Mouse (Mus musculus) embryo, embryonic 11 days (tissue): ENCODE results near the gene Jup.
"Not testable (repeated sequence)": the region's sequence is repeated elsewhere in the genome, so short reads cannot be mapped to it uniquely, and the experiment has no call there.

Experiments used
- DNase-seq: peaks from one replicate; pipeline ENCODE4 v3.0.0-alpha.2; 2015

The Jup gene

DNA sequence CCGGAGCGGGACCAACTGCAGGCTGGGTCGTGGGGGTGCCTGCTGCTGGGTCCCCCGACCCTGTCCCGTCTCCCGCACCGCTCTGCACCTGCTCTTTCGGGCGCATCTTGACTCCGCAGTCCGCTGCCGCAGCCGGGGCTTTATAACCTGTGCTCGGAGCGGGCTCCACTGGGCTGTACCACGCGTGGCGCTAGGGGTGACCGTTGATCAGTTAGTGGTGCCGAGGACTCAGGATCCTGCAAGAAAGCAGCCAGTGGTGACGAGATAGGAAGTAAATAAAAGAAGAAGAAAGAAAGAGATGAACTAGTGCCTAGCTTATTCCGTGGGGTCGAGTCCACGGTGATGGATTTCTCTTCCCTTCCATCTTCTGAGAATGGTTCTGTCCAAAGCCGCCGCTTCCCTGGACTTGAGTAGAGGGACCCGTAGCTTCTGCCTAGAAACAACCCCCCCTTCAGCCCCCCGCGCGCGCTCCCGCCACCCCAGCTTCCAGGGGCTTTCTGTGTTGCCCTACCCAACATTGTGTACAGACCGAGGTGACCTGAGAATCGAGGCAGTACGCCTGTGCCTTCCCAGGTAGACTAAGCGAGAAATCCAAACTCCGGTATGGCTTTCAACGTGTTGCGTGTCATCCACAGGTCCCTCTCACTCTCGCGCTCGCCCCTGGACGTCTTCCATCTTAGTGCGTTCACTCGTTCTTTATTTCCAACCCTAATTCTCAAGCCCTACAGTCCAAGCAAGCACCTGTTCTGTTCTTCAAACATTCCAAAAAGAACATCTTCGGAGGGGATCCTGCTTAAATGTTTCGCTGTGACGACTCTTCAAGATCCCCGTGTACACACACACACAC, 41.4 kb downstream of the Jup start, which contains the start of gene Hap1:
Hap1 (minus strand) TSS at position 157 of the 847 bp plus-strand sequence.
- DNase-seq, result peak; percentile 89

DNA sequence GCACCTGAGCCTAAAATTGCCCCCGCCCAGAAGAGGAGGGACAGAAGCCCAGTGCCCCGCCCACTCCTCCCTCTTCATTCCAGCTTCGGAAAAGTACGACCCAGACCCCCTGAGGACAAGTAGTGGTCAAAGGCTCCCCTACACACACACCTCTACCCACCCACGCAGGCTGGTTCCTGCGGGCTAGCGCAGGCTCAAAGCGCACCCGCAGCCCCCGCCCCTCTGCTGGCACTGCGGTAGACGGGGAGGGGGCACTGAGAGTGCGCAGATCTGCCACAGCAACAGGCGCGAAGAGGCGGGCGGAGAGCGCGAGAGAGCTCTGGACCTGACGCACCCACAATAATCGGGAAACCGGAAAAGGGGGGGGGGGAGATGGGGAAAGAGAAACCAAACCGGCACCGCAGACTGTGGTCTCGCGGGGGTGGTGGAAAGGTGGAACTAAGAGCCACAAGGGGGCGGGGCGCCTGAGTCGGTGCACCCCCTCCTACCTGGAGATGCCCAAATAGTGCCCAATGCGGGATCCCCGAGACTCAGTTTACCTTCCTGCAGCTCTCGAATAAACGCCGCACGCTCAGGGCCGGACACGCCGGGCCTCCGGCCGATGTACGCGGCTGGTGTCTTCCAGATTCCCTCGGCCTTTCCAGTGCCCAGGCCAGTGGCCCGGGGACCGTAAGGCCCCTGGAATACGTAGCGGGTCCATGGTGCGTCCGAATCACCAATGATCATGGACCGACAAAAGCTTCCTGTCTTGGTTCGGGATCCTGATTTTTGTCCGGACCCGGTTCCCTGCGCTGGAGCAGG, 42.2 kb downstream of the Jup start:
- peak; percentile 60 for DNase-seq

DNA sequence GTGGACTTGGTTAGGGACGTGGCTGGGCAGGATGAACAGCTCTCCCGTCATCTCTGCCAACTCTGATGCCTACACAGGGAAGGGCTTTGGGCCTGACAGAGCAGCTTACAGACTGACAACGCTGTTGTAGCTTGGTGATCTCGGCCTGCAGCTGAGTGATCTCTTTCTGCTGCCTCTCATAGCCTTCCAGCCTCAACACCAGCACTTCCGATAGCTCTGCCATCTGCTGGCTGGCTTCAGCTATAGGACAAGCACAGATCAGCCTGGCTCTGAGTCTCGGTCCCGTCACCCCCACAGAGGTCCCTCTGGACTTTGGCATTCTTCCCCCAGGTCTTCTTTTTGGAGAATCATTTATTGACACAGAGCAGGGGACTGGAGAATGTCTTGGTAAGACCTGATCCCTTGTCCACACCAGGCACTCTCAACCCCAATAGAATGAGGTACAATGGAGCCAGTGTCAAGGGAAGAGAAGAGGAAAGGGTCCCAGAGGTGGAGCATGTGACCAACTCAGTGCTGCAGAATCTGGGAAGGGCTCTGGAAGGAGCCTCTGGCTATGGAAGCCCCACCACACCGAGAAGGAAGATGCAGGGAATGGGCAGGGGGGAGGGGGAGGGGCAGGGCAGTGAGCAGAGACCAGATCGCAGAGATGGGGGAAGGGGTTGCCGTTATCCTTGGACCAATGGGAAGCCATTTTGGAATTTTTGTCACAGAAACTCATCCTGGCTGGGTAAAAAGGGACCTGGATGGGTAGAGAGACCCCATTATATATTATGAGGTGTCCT, 45.3 kb downstream of the Jup start:
- peak; percentile 56 for DNase-seq

DNA sequence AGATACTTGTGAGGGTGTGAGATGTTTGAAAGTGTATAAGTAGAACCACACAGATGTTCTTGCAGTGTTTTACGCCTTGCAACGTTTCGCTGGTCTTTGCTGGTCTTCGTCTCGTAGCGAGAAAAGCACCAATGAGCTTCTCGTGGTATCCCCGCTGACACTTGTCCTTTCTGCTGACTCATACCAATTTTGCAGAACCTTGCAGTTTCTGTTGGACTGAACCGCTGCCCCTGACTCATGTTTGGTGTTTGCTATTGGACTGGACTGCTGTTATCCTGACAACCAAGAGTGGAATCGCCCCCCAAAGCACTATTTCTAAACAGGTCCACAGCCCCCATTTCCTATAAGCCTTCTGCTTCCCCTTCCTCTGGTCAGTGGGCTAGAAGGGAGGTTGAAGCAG, 53.3 kb downstream of the Jup start:
- no peak for DNase-seq

DNA sequence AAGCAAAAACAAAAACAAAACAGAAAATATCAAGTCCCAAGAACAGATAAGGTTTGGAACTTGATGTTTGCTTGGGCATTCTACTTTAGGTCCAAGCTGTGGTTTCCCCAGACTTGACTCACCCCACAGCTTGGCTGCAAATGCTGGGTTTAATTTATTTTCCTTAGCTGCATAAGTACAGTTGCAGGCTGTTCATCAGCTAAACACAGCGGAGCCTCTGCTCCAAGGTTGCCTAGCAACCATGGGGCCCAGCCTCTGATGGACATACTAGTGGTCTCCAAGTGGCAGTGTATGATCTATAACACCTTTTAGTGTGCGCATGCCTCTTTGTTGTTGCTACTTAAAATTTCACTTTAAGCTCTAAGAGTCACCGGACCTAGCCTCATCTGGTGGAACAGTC, 61.8 kb downstream of the Jup start:
- DNase-seq, result peak; percentile 66

DNA sequence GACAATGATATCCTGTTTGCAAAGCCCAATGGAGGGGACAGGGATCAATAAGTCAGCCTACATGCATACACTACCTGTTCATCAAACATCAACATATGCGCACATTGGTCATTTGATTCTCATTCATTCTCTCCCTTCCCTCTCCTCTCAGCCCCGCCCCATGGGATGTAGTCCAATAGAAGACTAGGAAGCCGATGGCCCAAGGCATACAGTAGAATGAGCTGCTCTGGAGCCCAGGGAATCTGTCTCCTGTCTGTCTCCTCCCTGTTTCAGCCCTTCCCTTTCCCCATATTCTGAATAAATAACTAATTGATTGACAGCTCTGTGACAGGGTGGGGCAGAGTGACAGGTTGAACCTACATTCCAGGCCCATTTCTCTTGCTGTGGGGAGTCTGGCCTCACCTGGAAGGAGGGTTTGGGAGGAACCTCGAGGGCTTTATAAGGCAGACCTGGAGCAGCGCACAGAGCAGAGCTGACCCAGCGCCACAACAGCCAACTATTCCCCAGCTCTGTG, 63.6 kb downstream of the Jup start, which contains the start of gene Gast:
Gast (plus strand) TSS at position 464 of the 514 bp plus-strand sequence.
- no peak for DNase-seq

DNA sequence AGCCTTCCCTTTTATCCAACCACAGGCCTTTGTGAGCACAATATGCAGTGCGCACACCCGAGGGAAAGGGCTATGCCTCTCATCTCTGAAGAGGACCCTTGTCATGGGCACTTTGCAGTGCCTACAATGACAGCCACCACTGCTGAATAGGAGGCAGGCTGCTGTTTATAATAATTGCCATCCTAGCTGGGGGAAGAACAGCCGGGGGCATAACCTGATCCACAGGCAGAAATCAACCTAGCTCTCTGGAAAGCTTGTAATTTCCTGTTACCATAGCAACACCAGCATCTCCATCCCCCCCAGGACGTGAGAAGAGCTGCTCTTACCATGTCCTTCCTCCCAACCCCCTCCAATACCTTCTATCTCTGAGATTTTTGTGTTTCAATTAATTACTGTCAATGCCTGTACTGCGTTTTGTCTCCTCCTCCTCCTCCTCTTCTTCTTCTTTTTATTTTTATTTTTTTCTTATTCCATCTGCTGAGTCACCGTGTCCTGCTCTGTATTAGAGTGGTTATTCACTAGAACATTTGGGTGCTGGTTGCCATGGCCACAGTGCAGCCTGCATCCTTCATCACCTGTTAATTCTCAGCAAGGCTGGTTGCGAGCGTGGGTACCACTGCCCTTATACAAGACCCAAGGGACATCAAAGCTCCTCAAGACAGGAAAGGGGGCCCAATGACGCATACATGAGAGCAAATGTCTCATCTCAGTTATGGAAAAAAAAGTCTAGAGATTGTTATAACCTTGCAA, 64.6 kb downstream of the Jup start:
- DNase-seq, result no peak

DNA sequence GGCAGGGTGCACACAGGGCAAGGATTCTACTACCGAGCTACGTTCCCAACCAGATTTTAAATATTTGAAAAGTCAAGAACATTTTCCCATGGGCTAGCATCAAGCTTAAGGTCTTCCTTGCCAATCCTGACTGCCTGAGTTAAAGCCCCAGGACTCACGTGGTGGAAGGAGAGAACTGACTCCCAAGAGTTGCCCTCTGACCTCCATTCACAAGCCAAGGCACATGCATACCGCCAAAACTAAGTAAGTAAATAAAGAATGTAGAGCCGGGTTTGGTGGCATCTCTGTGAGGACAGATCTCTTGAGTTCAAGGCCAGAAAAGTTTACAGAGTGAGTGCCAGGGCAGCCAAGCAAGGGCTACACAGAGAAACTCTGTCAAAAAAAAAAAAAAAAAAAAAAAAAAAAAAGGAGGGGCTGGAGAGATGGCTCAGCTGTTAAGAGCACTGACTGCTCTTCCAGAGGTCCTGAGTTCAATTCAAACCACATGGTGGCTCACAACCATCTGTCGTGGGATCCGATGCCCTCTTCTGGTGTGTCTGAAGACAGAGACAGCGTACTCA, 66.7 kb downstream of the Jup start:
- DNase-seq, result not testable (repeated sequence)

DNA sequence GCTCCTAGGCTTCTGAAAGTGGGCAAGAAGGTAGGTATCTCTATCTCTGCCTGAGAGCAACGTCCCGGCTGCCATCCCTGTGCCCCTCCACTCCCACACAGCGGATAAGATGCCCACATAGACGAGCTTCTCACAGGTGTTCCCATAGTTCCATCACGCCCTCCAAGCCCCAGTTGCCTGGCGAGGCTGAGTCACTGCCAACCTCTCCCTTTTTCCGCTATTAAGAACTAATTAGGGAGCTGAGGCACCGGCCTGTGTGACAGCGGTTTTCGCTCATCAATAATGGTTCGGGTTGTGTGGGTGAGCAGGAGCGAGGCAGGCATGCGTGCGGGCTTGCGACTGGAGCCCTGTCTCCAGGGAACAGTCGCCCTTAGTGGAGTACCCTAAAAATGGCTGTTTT, 67.3 kb downstream of the Jup start:
- no peak for DNase-seq

DNA sequence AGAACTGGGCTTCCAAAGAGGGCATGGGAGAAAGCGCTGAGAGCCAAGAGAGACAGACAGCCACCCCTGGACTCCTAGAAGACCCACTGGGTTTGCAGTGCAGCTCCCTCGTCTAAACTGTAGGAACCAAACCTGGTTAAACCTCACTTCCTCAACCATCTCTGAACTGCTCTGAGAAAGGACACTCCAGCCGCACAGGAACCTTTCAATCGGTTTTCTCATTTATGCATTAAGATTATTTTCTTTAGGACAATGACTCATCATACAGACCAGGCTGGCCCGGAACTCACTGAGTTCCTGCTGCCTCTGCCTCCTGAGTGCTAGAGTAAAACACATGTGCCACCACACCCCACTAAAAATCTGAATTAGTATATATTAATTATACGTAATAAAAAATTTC, 69.8 kb downstream of the Jup start:
- DNase-seq, result no peak

DNA sequence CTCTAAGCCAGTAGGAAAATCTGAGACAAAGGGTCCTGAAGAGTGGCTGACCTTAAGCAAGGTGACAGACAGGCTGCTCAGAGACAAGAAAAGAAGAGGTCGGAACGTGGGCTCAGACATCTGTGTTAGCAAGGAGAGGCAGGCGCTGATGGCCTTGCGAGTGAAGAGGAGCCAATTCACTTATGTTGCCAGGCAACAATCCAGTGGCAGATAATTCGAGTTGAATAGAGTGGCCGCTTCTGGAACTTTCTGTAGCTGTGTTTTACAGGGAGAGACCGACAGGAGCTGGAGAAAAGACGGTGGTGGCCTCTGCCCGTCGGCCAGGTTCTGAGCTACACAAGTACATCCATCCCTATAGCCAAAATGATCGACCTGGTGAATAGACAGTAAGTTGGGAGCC, 70.2 kb downstream of the Jup start:
- DNase-seq, result no peak

DNA sequence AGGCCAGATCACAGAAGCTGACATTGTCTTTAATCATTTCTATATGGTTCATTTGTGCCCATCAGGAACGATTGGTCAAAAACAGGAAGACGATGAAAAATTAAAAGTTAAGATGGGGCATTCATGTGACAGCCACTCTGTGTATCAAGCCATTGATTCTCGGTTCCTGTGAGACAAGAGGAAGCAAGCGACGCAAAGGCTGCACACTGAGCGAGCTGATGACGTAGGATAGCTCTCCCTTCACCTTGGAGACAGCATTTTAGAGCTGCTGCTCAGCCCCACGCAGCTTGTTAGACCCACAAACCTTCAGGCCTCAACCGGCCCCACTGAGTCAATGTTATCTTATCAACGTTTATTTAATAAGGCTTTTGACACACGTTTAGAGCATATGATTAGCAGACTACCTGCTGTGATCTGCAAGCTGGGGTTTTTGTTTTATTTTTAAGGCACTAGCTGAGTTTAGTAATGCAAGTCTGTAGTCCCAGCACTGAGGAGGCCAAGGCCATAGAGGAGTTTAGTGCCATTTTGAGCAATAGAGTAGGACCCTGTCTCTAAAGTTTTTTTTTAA, 72.4 kb downstream of the Jup start:
- no peak for DNase-seq

DNA sequence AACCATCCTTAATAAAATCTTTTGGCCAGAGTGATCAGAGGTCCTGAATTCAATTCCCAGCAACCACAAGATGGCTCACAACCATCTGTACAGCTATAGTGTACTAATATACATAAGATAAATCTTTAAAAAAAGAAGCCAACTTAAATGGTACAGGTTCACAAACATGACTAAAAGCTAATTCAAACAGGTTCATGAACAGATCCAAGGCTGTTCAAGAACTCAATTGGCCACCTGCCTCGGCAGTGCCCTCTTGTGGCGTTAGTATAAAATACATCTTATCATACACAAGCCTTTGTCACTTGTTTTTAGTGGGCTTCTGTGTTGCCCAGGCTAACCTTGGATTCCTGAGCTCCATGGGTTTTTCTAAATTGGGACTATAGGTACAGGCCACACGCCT, 74.0 kb downstream of the Jup start:
- peak; percentile 78 for DNase-seq

DNA sequence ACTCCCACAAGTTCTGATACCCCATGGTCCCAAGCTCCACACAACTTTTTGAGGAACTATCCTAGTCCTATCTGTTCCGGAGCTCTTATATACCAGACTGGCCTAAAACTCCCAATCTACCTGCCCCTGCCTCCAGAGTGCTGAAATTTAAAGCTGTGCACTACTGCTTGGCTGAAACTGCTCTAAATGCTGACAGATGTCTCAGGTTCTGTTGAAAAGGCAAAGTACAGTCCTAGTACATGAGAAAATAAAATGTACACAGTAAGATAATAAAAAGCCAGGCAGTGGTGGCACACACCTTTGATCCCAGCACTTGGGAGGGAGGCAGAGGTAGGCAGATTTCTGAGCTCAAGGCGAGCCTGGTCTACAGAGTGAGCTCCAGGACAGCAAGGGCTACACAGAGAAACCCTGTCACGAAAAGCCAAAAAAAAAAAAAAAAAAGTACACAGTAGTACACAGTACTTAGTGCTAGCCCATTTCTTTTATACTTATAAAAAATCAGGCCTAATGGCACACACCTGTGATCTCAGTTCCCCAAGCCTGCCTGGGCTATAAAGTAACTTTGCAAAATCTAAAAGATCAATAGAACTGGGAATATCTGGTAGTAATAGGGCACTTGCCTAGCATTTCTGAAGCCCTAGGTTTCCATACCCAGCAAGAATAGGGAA, 74.8 kb downstream of the Jup start:
- DNase-seq, result no peak

DNA sequence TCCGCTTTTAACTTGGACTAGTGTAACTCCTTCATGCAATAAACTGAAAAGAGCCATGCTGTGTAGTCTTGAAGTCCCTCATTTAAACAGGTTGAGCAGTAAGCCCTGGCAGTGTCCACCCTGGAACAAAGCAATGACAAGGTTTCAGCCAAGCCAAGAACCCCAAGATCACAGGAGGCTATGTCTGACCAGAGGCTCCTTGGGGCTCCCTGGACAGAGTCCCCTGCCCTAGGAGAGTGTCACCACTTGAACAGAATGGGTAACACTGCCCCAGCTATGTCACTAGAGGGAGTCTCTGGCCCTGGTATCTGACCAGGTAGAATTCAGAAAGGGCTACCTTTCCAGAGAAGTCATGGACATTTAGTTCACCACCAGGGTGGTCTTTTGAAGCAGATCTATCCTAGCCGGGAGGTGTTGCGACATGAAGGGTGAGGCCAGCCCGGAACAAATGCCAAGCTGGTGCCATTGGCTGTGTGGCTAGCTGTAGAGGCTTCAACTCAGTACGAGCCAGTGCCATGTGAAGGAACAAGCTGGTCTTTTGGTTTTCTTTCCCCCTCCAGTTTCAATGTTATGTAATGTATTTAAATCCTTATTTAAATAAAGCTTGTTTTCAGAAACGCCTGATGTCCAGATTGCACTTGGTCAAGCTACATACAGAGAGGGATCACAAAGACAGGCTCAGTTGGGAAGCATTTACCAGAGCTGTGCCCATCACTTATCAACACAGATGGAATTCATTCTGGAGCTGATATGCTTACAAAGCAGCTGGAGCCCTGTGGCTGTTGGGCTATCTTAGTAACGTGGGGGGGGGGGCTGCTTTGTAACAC, 75.9 kb downstream of the Jup start:
- DNase-seq, result not testable (repeated sequence)

DNA sequence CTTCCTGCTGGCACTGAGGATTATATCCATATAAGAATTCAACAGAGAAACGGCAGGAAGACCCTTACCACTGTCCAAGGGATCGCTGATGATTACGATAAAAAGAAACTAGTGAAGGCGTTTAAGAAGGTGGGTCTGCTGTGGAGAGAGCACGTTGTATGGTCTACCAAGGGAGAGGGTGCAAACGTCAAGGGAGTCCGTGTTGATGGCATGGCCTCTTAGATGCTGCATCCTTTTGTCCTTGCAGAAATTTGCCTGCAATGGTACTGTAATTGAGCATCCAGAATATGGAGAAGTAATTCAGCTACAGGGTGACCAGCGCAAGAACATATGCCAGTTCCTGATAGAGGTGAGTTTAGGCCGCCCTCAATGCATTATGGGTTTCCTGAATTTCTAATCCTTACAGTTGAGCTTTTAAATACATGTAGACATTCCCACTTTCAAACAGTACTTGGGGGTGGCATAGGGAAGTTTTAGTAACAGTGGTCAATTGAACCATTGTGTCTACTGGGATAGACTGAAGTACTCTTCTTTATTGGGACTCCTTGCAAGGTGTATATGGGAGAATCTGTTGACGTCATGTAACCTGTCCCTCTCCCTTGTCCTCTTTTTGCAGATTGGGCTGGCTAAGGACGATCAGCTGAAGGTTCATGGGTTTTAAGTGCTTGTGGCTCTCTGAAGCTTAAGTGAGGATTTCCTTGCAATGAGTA, 76.7 kb downstream of the Jup start:
- not testable (repeated sequence) for DNase-seq

DNA sequence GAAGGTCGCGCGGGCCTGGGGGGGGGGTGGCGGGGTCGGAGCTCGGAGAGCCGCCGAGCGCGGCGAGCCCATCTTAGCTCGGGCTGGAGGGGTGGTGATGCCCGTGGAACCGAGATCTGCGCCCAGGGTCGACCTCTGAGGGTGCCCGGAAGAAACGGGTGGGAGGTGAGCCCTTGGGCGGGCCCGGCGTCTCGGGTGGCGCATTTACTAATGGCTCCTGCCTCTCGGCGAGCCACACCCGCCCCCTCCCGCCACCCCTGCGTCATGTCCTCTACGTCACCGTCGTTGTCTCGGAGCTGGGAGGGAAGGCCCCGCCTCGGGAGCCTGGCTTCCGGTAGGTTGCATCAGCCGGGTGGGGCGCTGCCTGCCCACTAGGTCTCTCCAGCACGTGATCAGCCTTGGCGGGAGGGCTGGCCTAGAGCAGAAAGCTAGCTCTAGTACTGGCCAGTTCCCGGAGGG, 77.4 kb downstream of the Jup start:
- DNase-seq, result peak; percentile 98

DNA sequence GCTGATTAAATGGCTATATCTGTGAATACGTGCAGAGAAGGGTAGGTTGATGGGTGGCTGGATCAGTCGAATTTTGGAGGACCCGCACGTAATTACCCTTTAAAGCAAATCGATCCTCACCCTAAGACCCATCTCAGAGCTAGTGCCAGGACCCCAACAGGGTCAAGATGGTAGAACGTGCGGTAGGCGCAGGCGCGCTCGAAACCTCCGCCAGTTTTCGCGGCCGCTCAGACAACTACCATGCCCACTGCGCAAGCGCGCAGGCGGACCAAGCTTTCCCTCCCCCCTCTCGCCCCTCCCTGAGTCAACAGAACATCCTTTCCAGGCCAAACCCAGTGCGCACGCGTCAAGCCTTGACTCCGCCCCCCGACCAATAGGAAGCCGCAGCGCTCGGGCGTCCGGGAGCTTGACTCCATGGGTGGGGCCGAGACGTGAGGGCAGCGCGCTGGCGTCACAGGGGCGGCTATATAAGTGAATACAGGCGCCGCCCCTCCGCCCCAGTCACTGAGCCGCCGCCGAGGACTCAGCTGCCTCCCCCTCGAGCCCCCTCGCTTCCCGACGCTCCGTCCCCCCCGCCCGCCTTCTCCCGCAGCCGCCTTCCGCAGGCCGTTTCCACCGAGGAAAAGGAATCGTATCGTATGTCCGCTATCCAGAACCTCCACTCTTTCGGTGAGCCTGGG, 77.9 kb downstream of the Jup start, which contains the start of gene Eif1:
Eif1 (plus strand) TSS at position 394 of the 680 bp plus-strand sequence.
- DNase-seq, result peak; percentile 100
